Mouse (Mus musculus) cerebellum, postnatal 10 days (tissue): Measurements from ENCODE around the gene Ephb2.

Source experiments
- DNase-seq, 2 experiments: peaks; one replicate each; pipeline ENCODE4 v3.0.0; 2021; ENCODE audit warnings: mixed read lengths in 2 of 2

Gene Ephb2

GRCm38 (mm10) chr4:136698404-136699083 is 137.2 kb downstream of the Ephb2 start:
- peak; percentile 95 to 97 for DNase-seq

GRCm38 (mm10) chr4:136697325-136697724 is 138.5 kb downstream of the Ephb2 start:
- DNase-seq = peak in 1 of 2 experiments; percentile 52

GRCm38 (mm10) chr4:136696381-136696925 is 139.3 kb downstream of the Ephb2 start:
- peak; percentile 81 to 86 for DNase-seq

- no peak for DNase-seq
Measured at GRCm38 (mm10) chr4:136695696-136696095, 140.1 kb downstream of the Ephb2 start.

- DNase-seq = peak in 1 of 2 experiments; percentile 61
Measured at GRCm38 (mm10) chr4:136690034-136690433, 145.8 kb downstream of the Ephb2 start.

GRCm38 (mm10) chr4:136688113-136688512 is 147.7 kb downstream of the Ephb2 start:
- DNase-seq = peak in 1 of 2 experiments; percentile 53

GRCm38 (mm10) chr4:136685431-136685869 is 150.3 kb downstream of the Ephb2 start:
- no peak for DNase-seq

- DNase-seq = peak; percentile 54
Measured at GRCm38 (mm10) chr4:136684485-136684884, 151.3 kb downstream of the Ephb2 start.

GRCm38 (mm10) chr4:136680641-136681040 is 155.1 kb downstream of the Ephb2 start:
- no peak for DNase-seq

GRCm38 (mm10) chr4:136679221-136679620 is 156.6 kb downstream of the Ephb2 start:
- DNase-seq = no peak

- DNase-seq = peak; percentile 96 to 98
Measured at GRCm38 (mm10) chr4:136678480-136678879, 157.3 kb downstream of the Ephb2 start.

GRCm38 (mm10) chr4:136675439-136675838 is 160.3 kb downstream of the Ephb2 start:
- DNase-seq = no peak

- no peak for DNase-seq
Measured at GRCm38 (mm10) chr4:136672335-136673090, 163.3 kb downstream of the Ephb2 start.

GRCm38 (mm10) chr4:136667757-136668156 is 168.0 kb downstream of the Ephb2 start:
- peak in 1 of 2 experiments; percentile 47 for DNase-seq

GRCm38 (mm10) chr4:136666002-136666401 is 169.8 kb downstream of the Ephb2 start:
- DNase-seq = peak; percentile 70 to 81

- peak; percentile 79 to 85 for DNase-seq
Measured at GRCm38 (mm10) chr4:136665068-136665467, 170.7 kb downstream of the Ephb2 start.

- no peak for DNase-seq
Measured at GRCm38 (mm10) chr4:136657914-136658313, 177.9 kb downstream of the Ephb2 start.

- no peak for DNase-seq
Measured at GRCm38 (mm10) chr4:136653692-136654234, 182.0 kb downstream of the Ephb2 start.

GRCm38 (mm10) chr4:136653019-136653418 is 182.8 kb downstream of the Ephb2 start:
- DNase-seq = peak; percentile 56 to 64

GRCm38 (mm10) chr4:136652528-136652910 is 183.3 kb downstream of the Ephb2 start:
- peak; percentile 90 to 94 for DNase-seq

- DNase-seq = peak; percentile 84 to 90
Measured at GRCm38 (mm10) chr4:136651882-136652527, 183.8 kb downstream of the Ephb2 start.

- peak; percentile 77 to 81 for DNase-seq
Measured at GRCm38 (mm10) chr4:136651357-136651811, 184.4 kb downstream of the Ephb2 start.

- DNase-seq = no peak
Measured at GRCm38 (mm10) chr4:136650261-136650660, 185.5 kb downstream of the Ephb2 start.
